ENCODE assay signal across 7 mouse cellular contexts in the genomic region with DNA sequence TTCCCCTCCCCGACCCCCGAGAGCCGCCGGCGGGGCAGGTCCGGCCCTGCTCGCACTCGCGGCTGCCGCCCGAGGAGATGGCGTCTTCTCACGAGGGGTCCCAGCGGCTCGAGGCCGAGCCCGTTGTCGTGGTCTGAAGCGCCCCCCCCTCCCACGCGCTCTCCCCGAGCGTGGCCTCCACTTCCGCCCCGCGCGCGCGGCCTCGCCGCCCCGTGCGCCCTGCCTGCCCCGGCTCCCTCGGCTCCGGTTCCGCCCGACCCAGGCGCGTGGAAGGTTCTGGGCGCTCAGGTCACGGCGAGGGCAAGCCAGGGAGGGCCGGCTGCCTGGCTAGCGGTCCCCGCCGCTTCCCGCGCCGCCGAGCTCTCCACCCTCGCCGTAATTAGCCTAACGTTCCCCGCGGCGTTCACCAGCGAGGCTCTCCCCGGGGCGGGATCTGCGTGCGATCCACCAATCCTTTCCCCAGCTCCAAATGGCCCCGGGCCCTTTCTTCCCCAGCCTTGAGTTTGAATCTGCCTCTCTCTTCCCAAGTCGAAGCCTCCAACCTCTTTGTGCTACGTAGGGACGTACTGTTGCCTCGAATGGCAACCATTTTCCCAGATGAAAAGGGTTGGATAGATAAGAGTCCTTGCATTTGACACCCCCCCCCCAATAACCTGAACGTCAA. TPM values are rescaled to one million over a fixed set of nuclear protein-coding genes. Genes with fewer than 3 reads are reported as not detected.
A peak's percentile ranks its signal among the peaks of the same experiment; 100 is the strongest.
DNase-seq lines count a peak whose midpoint lies in the region; ATAC-seq lines count a peak whose summit lies in the region.

No protein-coding gene starts in this region.

- no peaks in the 10 kb centered on the region for H3K27me3 ChIP-seq in midbrain, embryonic 10.5 days (ENCODE audit: low read depth, poor library complexity, severe bottlenecking)

- H3K4me3 ChIP-seq in midbrain, embryonic 10.5 days: peak overlapping the region; percentile 74

- no peaks in the 10 kb centered on the region for H3K9me3 ChIP-seq in midbrain, embryonic 10.5 days (replicated peaks)

- H3K27ac ChIP-seq in midbrain, embryonic 10.5 days (replicated peaks): peak overlapping the region; percentile 98

- intact Hi-C loops in left cerebral cortex, postnatal 4 days (cut with DNase I): loop anchor here (5.0 kb wide), 1 partner anchor 99 kb away; no protein-coding TSS in a partner anchor

- WGBS in midbrain, embryonic 10.5 days: 0% methylated on average over 45 of the region's 68 CpGs

- peak; percentile 27 for ATAC-seq in inflammation-experienced regulatory T-cells, adult 6 months

- peaks cover 35% of the 10 kb centered on the region for H3K4me1 ChIP-seq in midbrain, embryonic 10.5 days

- H3K36me3 ChIP-seq in midbrain, embryonic 10.5 days: peaks cover 48% of the 10 kb centered on the region

- DNase-seq in adipocyte (ENCODE audit: low spot score): peak; percentile 78
- DNase-seq in embryo, embryonic 10 days (ENCODE audit: low spot score): peak; percentile 49
- peak; percentile 73 for DNase-seq in gastrocnemius, postnatal 10 days
- DNase-seq in left cerebral cortex, postnatal 4 days: peak; percentile 72
- peak; percentile 73 for DNase-seq in midbrain, embryonic 10.5 days (ENCODE audit: low spot score)
- peak; percentile 44 for DNase-seq in skeletal muscle tissue, adult 2 months (ENCODE audit: low read depth, low spot score)

RNA-seq across cellular contexts. Expression of a gene that starts 0.6 kb away (rescaled TPM):
- total RNA-seq in gastrocnemius, postnatal 10 days (2021): 10 to 100 TPM; 39.2 to 71.9 TPM
- polyA plus RNA-seq in inflammation-experienced regulatory T-cells, adult 6 months (2017; shearing (Covaris generic)): 100 to 1,000 TPM; 197 to 282 (median 262) TPM
- 100 to 1,000 TPM; 216 to 229 TPM for total RNA-seq in left cerebral cortex, postnatal 4 days (2021)
- polyA plus RNA-seq in midbrain, embryonic 10.5 days (2016; fragmentation: Nextera tagmentation; extraction: Ambion mirVana): 411 and 422 TPM in 2 replicates

RNA-seq across cellular contexts. Expression of a gene that starts 0.8 kb away (rescaled TPM):
- 10 to 100 TPM; 52.7 to 58.7 TPM for total RNA-seq in gastrocnemius, postnatal 10 days (2021)
- 1 to 10 TPM; 4.6 to 6.1 (median 5.8) TPM for polyA plus RNA-seq in inflammation-experienced regulatory T-cells, adult 6 months (2017; shearing (Covaris generic))
- total RNA-seq in left cerebral cortex, postnatal 4 days (2021): 10 to 100 TPM; 38.4 to 42.9 TPM
- 20.1 and 22.6 TPM in 2 replicates for polyA plus RNA-seq in midbrain, embryonic 10.5 days (2016; fragmentation: Nextera tagmentation; extraction: Ambion mirVana)

RNA-seq across cellular contexts. Expression of a gene that starts 44.8 kb away (rescaled TPM):
- total RNA-seq in gastrocnemius, postnatal 10 days (2021): 1 to 10 TPM in 1 of 2 experiments, under 1 TPM in 1; 0.96 to 1.4 TPM
- not detected for polyA plus RNA-seq in inflammation-experienced regulatory T-cells, adult 6 months (2017; shearing (Covaris generic))
- 1 to 10 TPM; 4.0 to 7.3 TPM for total RNA-seq in left cerebral cortex, postnatal 4 days (2021)
- 0.95 and 1.5 TPM in 2 replicates for polyA plus RNA-seq in midbrain, embryonic 10.5 days (2016; fragmentation: Nextera tagmentation; extraction: Ambion mirVana)

RNA-seq across cellular contexts. Expression of a gene that starts 55.3 kb away (rescaled TPM):
- total RNA-seq in gastrocnemius, postnatal 10 days (2021): 100 to 1,000 TPM; 362 to 386 TPM
- 1 to 10 TPM; 1.3 to 5.6 (median 2.8) TPM for polyA plus RNA-seq in inflammation-experienced regulatory T-cells, adult 6 months (2017; shearing (Covaris generic))
- 1 to 10 TPM; 2.4 to 6.0 TPM for total RNA-seq in left cerebral cortex, postnatal 4 days (2021)
- 3.0 and 4.5 TPM in 2 replicates for polyA plus RNA-seq in midbrain, embryonic 10.5 days (2016; fragmentation: Nextera tagmentation; extraction: Ambion mirVana)

Comparison
In these comparisons a context has a peak if more than half of its experiments do, and no peak if none do; other contexts are left out.
1. Peak in every context shown above with its lines: DNase-seq, ATAC-seq, H3K4me3 ChIP-seq and H3K27ac ChIP-seq.